Mouse (Mus musculus): Measurements from ENCODE around the gene Pcgf2. TPM values are rescaled to one million over a fixed set of nuclear protein-coding genes. Genes with fewer than 3 reads are reported as not detected.

Gene Pcgf2
- total and polyA plus RNA-seq, 3 experiments, result 0.99 to 19.5 (median 5.6) TPM

GRCm38 (mm10) chr11:97698741-97699611, 1.3 kb downstream of the Pcgf2 start (continued):
- TF ChIP-seq TCF12 (IDR thresholded peaks at IDR 0.05; ENCODE audit: low read depth, low read length) (no peak), JUND (conservative IDR thresholded peaks at IDR 0.05; ENCODE audit: low read depth, low read length) (no peak), ZMIZ1 (IDR thresholded peaks at IDR 0.05; ENCODE audit: low read depth, low read length) (no peak), CHD2 (IDR thresholded peaks at IDR 0.05; ENCODE audit: low read length) (peak; percentile 75; the same call in 1 of the 2 replicates)

- no peaks in the 10 kb centered on the region for H3K9me3 ChIP-seq (replicated peaks; ENCODE audit: low read length)
- H3K27me3 ChIP-seq (replicated peaks), result peaks cover 21% of the 10 kb centered on the region
- H3K4me3 ChIP-seq (replicated peaks in 1 of 3; ENCODE audit: low read depth in 2 of 3, low read length in 2 of 3, poor library complexity in 1 of 3), result peak overlapping the region; percentile 66 to 83 (median 72)
- TF ChIP-seq E2F4 (IDR thresholded peaks at IDR 0.05; ENCODE audit: insufficient replicate concordance, low read depth, low read length), result no peak
- no peak for TF ChIP-seq KAT2A (IDR thresholded peaks at IDR 0.05; ENCODE audit: insufficient replicate concordance, low read length)
- TF ChIP-seq ELF1 (IDR thresholded peaks at IDR 0.05; ENCODE audit: low read depth, low read length), result no peak
- no peak for TF ChIP-seq EP300 (IDR thresholded peaks at IDR 0.05; ENCODE audit: low read length)
- no peak for TF ChIP-seq BHLHE40 (IDR thresholded peaks at IDR 0.05; ENCODE audit: low read depth, low read length)
- TF ChIP-seq MAFK (IDR thresholded peaks at IDR 0.05; ENCODE audit: insufficient replicate concordance, low read length), result 0 out of 2 replicates have a peak, but pooled peaks have one; percentile 6
- no peak for TF ChIP-seq POLR2AphosphoS2 (IDR thresholded peaks at IDR 0.05; ENCODE audit: low read depth, low read length)
- no peak for DNase-seq (ENCODE audit: extremely low read depth)
- no peaks in the 10 kb centered on the region; the same call in 1 of the 2 replicates for H3K79me2 ChIP-seq (replicated peaks; ENCODE audit: control insufficient read depth, extremely low read depth, insufficient read depth, poor library complexity, severe bottlenecking)
- no peak overlapping the region for H3K27ac ChIP-seq (ENCODE audit: insufficient read depth, low read depth)
- peaks cover 4 to 17% of the 10 kb centered on the region in 2 experiments for H3K36me3 ChIP-seq (replicated peaks in 1 of 2; ENCODE audit: control insufficient read depth in 1 of 2, insufficient read depth in 1 of 2, low read length in 1 of 2)
- peak overlapping the region; percentile 46 for H3K4me2 ChIP-seq (ENCODE audit: insufficient read depth, low read depth, poor library complexity, severe bottlenecking)
- dilution Hi-C loops (cut with MboI; ENCODE audit: extremely low pct_ligation_motif_present, extremely low pct_unique_long_range_greater_than_20kb, low sequenced_read_pairs), result no loop called here
- H3K4me1 ChIP-seq (ENCODE audit: control insufficient read depth in 1 of 2, insufficient read depth in 2 of 2), result peaks cover 9 to 40% of the 10 kb centered on the region in 2 experiments
- H3K9ac ChIP-seq (ENCODE audit: insufficient read depth, low read depth), result peak overlapping the region; percentile 84; the same call in 1 of the 2 replicates
- in situ Hi-C loops (cut with MboI; ENCODE audit: low pct_ligation_motif_present, low pct_unique_long_range_greater_than_20kb, low sequenced_read_pairs), result loop anchor here (5.0 kb wide), 1 partner anchor 66 kb away; no protein-coding TSS in a partner anchor
These were observed 2.3 kb downstream of the Pcgf2 start for GRCm38 (mm10) chr11:97697891-97698529.

GRCm38 (mm10) chr11:97697199-97697890, 3.0 kb downstream of the Pcgf2 start:
- Histone ChIP-seq H3K4me2 (ENCODE audit: insufficient read depth, low read depth, poor library complexity, severe bottlenecking) (no peak overlapping the region), H3K4me3 (replicated peaks in 1 of 3; ENCODE audit: low read depth in 2 of 3, low read length in 2 of 3, poor library complexity in 1 of 3) (no peak overlapping the region), H3K9ac (ENCODE audit: insufficient read depth, low read depth) (no peak overlapping the region), H3K4me1 (ENCODE audit: control insufficient read depth in 1 of 2, insufficient read depth in 2 of 2) (peaks cover 9 to 40% of the 10 kb centered on the region in 2 experiments), H3K27ac (ENCODE audit: insufficient read depth, low read depth) (no peak overlapping the region), H3K9me3 (replicated peaks; ENCODE audit: low read length) (no peaks in the 10 kb centered on the region), H3K27me3 (replicated peaks) (peaks cover 21% of the 10 kb centered on the region), H3K36me3 (replicated peaks in 1 of 2; ENCODE audit: control insufficient read depth in 1 of 2, insufficient read depth in 1 of 2, low read length in 1 of 2) (peaks cover 10 to 24% of the 10 kb centered on the region in 2 experiments), H3K79me2 (replicated peaks; ENCODE audit: control insufficient read depth, extremely low read depth, insufficient read depth, poor library complexity, severe bottlenecking) (no peaks in the 10 kb centered on the region; the same call in 1 of the 2 replicates)
- DNase-seq (ENCODE audit: extremely low read depth), result no peak
- dilution Hi-C loops (cut with MboI; ENCODE audit: extremely low pct_ligation_motif_present, extremely low pct_unique_long_range_greater_than_20kb, low sequenced_read_pairs) (no loop called here), in situ Hi-C loops (cut with MboI; ENCODE audit: low pct_ligation_motif_present, low pct_unique_long_range_greater_than_20kb, low sequenced_read_pairs) (loop anchor here (5.0 kb wide), 1 partner anchor 65 kb away; no protein-coding TSS in a partner anchor)
- TF ChIP-seq TBP (conservative IDR thresholded peaks at IDR 0.05; ENCODE audit: low read depth, low read length), result 0 out of 2 replicates have a peak, but pooled peaks have one; percentile 34
- TF ChIP-seq MYC (IDR thresholded peaks at IDR 0.05; ENCODE audit: low read depth, low read length), result no peak

Data from CH12.LX (cell line).